Mouse (Mus musculus) kidney, adult 2 months (tissue): ENCODE measurements at regions not wholly inside any gene's neighbourhood (a gene's known extent, or its start where the extent isn't known, plus 50 kb on each side); places are given as distances from the start of the nearest gene placed in this dataset.

ENCODE experiments used
- CTCF ChIP-seq: fragments of 200-500 bp; conservative IDR thresholded peaks from 2 replicates; pipeline ENCODE4 v1.5.1; 2011; ENCODE audit warnings: low read depth, mild to moderate bottlenecking, control low read depth, low read length, moderate library complexity, mixed read lengths; ENCODE audit not compliant: insufficient read depth, insufficient read length
- POLR2A ChIP-seq: fragments of 200-500 bp; IDR thresholded peaks from one replicate; pipeline ENCODE4 v1.6.1; 2011; ENCODE audit warnings: low read depth, low read length, control low read depth

GRCm38 (mm10) chr12:109993410-109993809, 285.5 kb upstream of the Dio3 start:
- TF ChIP-seq CTCF, result peak; percentile 18; the same call in 1 of the 2 replicates
- no peak for TF ChIP-seq POLR2A
